Mouse (Mus musculus) cerebellum, adult 2 months (tissue): ENCODE data around the gene Tmem238. TPM values are rescaled to one million over a fixed set of nuclear protein-coding genes. Genes with fewer than 3 reads are reported as not detected.
A peak's percentile ranks its signal among the peaks of the same experiment; 100 is the strongest.
"Not testable (repeated sequence)": the region's sequence is repeated elsewhere in the genome, so short reads cannot be mapped to it uniquely, and the experiment has no call there.

Source experiments
- DNase-seq, 2 experiments: peaks; one replicate each; pipeline ENCODE4 v3.0.0; 2021
- H3K27ac ChIP-seq: fragments of 200-500 bp; 2 replicates; pipeline ENCODE4 v1.5.1; 2012; ENCODE audit warnings: low read length, control low read depth, inconsistent platforms; ENCODE audit not compliant: insufficient read depth
- H3K27me3 ChIP-seq: fragments of 200-500 bp; 2 replicates; pipeline ENCODE4 v1.6.1; 2012; ENCODE audit warnings: inconsistent platforms, mild to moderate bottlenecking, low read length, moderate library complexity; ENCODE audit not compliant: control insufficient read depth, insufficient read depth
- H3K4me1 ChIP-seq: fragments of 200-500 bp; 2 replicates; pipeline ENCODE4 v1.6.1; 2011; ENCODE audit warnings: low read length; ENCODE audit not compliant: control insufficient read depth, insufficient read depth
- H3K4me3 ChIP-seq: fragments of 200-500 bp; replicated peaks from 2 replicates; pipeline ENCODE3; 2011; ENCODE audit warnings: mild to moderate bottlenecking, low read depth, low read length, control low read depth; ENCODE audit not compliant: insufficient read depth
- CTCF ChIP-seq: fragments of 200-500 bp; IDR thresholded peaks from 2 replicates; pipeline ENCODE4 v1.5.1; 2011; ENCODE audit warnings: low read depth, mild to moderate bottlenecking, control low read depth, low read length, moderate library complexity, borderline replicate concordance; ENCODE audit not compliant: insufficient read depth
- POLR2A ChIP-seq: fragments of 200-500 bp; IDR thresholded peaks from 2 replicates; pipeline ENCODE4 v1.6.1; 2011; ENCODE audit warnings: low read length, control low read depth, borderline replicate concordance; ENCODE audit not compliant: insufficient read depth
- WGBS: fragments of 180-500 bp; shearing (Covaris S2); methylation state at CpG from one replicate; pipeline ENCODE4 v1.1.7; 2018; 5-methylcytosine and 5-hydroxymethylcytosine counted together
- polyA plus RNA-seq: library from polyadenylated mRNA; depleted of rRNA; stranded (reverse); fragments of >200 nt; gene quantifications from 2 replicates; pipeline ENCODE4 v1.2.3, GENCODE M21; 2012; rRNA removed

The Tmem238 gene
- polyA plus RNA-seq, result 13.2 and 15.6 TPM in 2 replicates

- Histone ChIP-seq H3K4me3 (peak within 1 kb of the TSS; percentile 81), H3K27me3 (no peaks in the 10 kb centered on the region), H3K4me1 (peaks cover 15% of the 10 kb centered on the region), H3K27ac (peak within 1 kb of the TSS; percentile 93)
- DNase-seq, result peak in 1 of 2 experiments; percentile 77
- 3% methylated on average over 40 of the region's 40 CpGs for WGBS
- 0 out of 2 replicates have a peak, but pooled peaks have one; percentile 12 for TF ChIP-seq POLR2A
- TF ChIP-seq CTCF, result no peak
Observed at GRCm38 (mm10) chr7:4789436-4789935, at the start of gene Tmem238. Tmem238 (minus strand) TSS chr7:4789656.

DNA sequence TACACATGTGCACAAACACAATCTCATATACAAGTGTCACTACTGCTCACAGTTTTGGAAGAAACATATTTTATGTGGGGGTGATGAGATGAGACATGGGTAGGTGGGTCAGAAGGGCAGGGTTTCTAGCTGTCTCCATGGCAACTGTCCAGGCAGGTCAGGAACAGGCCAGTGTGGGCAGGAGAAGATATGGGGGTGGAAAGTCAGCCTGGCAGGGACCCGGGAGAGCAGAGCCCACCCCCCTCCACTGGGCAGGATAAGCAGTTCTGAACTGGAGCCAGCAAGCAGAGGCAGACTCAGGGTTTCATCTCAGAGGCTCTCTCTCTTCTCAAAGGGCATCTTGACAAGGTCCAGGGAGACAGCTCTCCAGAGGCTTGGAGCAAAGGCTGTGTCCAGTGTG is 48.2 kb upstream of the Tmem238 start:
- Histone ChIP-seq H3K27ac (no peak overlapping the region), H3K4me3 (no peak overlapping the region), H3K4me1 (no peaks in the 10 kb centered on the region), H3K27me3 (no peaks in the 10 kb centered on the region)
- 10% methylated on average over 1 of the region's 1 CpGs for WGBS
- DNase-seq, result peak in 1 of 2 experiments; percentile 21
- TF ChIP-seq POLR2A, result no peak
- TF ChIP-seq CTCF, result no peak

GRCm38 (mm10) chr7:4836351-4836792 is 46.9 kb upstream of the Tmem238 start:
- Histone ChIP-seq H3K4me1 (no peaks in the 10 kb centered on the region), H3K4me3 (peak overlapping the region; percentile 65), H3K27me3 (no peaks in the 10 kb centered on the region), H3K27ac (peak overlapping the region; percentile 15; the same call in 1 of the 2 replicates)
- peak; percentile 62 for TF ChIP-seq CTCF
- no peak for TF ChIP-seq POLR2A
- under 1% methylated on average over 50 of the region's 51 CpGs for WGBS
- DNase-seq, result peak; percentile 87 to 88

GRCm38 (mm10) chr7:4835631-4836327 is 46.3 kb upstream of the Tmem238 start:
- TF ChIP-seq POLR2A (no peak), CTCF (no peak)
- no peak for DNase-seq
- Histone ChIP-seq H3K4me3 (peak overlapping the region; percentile 65), H3K27me3 (no peaks in the 10 kb centered on the region), H3K27ac (no peak overlapping the region), H3K4me1 (no peaks in the 10 kb centered on the region)
- WGBS, result 4% methylated on average over 33 of the region's 34 CpGs

DNA sequence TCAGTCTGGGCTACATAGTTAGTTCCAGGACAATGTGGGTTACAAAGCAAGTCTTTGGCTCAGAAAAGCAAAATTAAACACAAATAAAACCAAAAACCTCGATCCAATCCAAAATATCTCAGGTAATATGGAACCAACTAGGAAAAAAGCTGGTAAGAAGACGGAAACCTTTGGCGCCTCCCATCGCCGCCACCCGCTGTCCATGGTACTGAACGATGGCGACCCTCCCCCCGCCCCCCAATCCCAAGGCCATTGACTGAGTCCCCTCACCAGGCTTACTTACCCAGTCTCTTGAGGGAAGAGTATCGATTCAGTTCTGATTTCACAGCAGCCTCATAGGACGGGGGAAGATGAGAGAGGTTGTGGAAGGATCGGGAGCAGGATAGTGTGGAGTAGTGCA is 41.0 kb upstream of the Tmem238 start:
- H3K27ac ChIP-seq, result no peak overlapping the region
- TF ChIP-seq CTCF (no peak), POLR2A (no peak)
- H3K4me3 ChIP-seq, result no peak overlapping the region
- no peaks in the 10 kb centered on the region for H3K4me1 ChIP-seq
- no peaks in the 10 kb centered on the region for H3K27me3 ChIP-seq
- 15% methylated on average over 12 of the region's 12 CpGs for WGBS
- no peak for DNase-seq

GRCm38 (mm10) chr7:4825365-4825764 is 35.9 kb upstream of the Tmem238 start:
- no peaks in the 10 kb centered on the region for H3K4me1 ChIP-seq
- no peak overlapping the region for H3K4me3 ChIP-seq
- WGBS, result 68% methylated on average over 4 of the region's 4 CpGs
- DNase-seq, result no peak
- H3K27me3 ChIP-seq, result no peaks in the 10 kb centered on the region
- TF ChIP-seq CTCF, result no peak
- no peak for TF ChIP-seq POLR2A
- H3K27ac ChIP-seq, result no peak overlapping the region

GRCm38 (mm10) chr7:4822162-4822907 is 32.9 kb upstream of the Tmem238 start:
- Histone ChIP-seq H3K4me3 (no peak overlapping the region), H3K27me3 (no peaks in the 10 kb centered on the region), H3K4me1 (no peaks in the 10 kb centered on the region), H3K27ac (no peak overlapping the region)
- no peak for TF ChIP-seq CTCF
- TF ChIP-seq POLR2A, result no peak
- DNase-seq, result no peak
- 75% methylated on average over 6 of the region's 6 CpGs for WGBS

DNA sequence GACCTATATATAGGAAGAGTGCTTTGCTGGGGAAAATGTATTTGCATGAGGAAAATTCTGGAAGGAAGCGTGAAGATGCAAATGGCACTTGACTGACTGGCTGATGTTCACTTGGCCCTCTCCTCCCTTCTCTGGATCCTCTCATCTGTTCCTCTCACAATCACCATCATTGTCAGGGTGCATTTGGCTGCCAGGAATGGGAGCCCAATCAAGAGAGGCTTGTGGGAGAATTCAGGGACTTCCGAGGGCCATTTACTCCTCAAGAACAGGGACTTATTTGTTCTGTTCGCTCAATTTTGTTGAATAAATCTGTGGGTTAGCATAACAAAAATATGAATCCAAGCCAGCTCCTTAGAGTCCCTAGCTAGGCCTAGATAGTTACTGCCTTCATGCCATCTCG is 32.2 kb upstream of the Tmem238 start:
- H3K27ac ChIP-seq, result no peak overlapping the region
- peak in 1 of 2 experiments; percentile 34 for DNase-seq
- no peak overlapping the region for H3K4me3 ChIP-seq
- no peaks in the 10 kb centered on the region for H3K4me1 ChIP-seq
- H3K27me3 ChIP-seq, result no peaks in the 10 kb centered on the region
- TF ChIP-seq POLR2A (no peak), CTCF (no peak)
- WGBS, result 63% methylated on average over 4 of the region's 4 CpGs

DNA sequence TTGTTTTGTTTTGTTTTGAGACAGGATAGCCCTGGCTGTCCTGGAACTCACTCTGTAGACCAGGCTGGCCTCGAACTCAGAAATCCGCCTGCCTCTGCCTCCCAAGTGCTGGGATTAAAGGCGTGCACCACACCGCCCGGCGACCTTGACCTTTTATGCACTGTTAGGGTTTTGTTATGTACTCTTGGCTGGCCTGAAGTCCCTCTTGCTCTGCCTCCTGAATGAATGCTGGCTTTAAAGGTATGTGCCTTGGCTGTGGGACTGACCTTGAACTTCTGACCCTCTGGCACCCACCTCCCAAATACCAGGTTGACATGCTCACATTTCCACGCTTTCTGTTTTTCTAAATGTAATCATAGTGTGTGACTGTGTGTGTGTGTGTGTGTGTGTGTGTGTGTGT is 31.5 kb upstream of the Tmem238 start:
- not testable (repeated sequence) for H3K27me3 ChIP-seq, H3K4me3 ChIP-seq, H3K4me1 ChIP-seq, H3K27ac ChIP-seq, DNase-seq
- 89% methylated on average over 7 of the region's 7 CpGs for WGBS
